Mouse (Mus musculus): ENCODE measurements around the gene Ldb3. TPM values are rescaled to one million over a fixed set of nuclear protein-coding genes. Genes with fewer than 3 reads are reported as not detected.

Ldb3 gene
- polyA plus RNA-seq, 1 experiment from 2014 or later = 1.6 TPM

- Histone ChIP-seq H3K27me3 (peaks cover 3% of the 10 kb centered on the region; the same call in 1 of the 2 replicates), H3K4me1 (peaks cover 32% of the 10 kb centered on the region), H3K9ac (no peak overlapping the region), H3K27ac (no peak overlapping the region), H3K36me3 (no peaks in the 10 kb centered on the region), H3K9me3 (no peaks in the 10 kb centered on the region), H3K4me3 (peak overlapping the region; percentile 19), H3K4me2 (replicated peaks) (peak overlapping the region; percentile 49)
- no peak for ATAC-seq (ENCODE audit: insufficient number of reproducible peaks, insufficient read depth, low FRiP score, low TSS enrichment)
- 37% methylated on average over 27 of the region's 27 CpGs for WGBS
These were observed 18.8 kb downstream of the Ldb3 start for GRCm38 (mm10) chr14:34569534-34570194.

- Histone ChIP-seq H3K9ac (no peak overlapping the region), H3K4me2 (replicated peaks) (no peak overlapping the region), H3K36me3 (no peaks in the 10 kb centered on the region), H3K9me3 (no peaks in the 10 kb centered on the region), H3K27ac (no peak overlapping the region), H3K4me3 (no peak overlapping the region), H3K4me1 (peaks cover 32% of the 10 kb centered on the region), H3K27me3 (peaks cover 3% of the 10 kb centered on the region; the same call in 1 of the 2 replicates)
- no peak for ATAC-seq (ENCODE audit: insufficient number of reproducible peaks, insufficient read depth, low FRiP score, low TSS enrichment)
- 79% methylated on average over 4 of the region's 4 CpGs for WGBS
These were observed 19.9 kb downstream of the Ldb3 start for GRCm38 (mm10) chr14:34568626-34569025.

- Histone ChIP-seq H3K4me3 (no peak overlapping the region), H3K27me3 (peaks cover 3% of the 10 kb centered on the region; the same call in 1 of the 2 replicates), H3K36me3 (no peaks in the 10 kb centered on the region), H3K9me3 (no peaks in the 10 kb centered on the region), H3K4me1 (peaks cover 32% of the 10 kb centered on the region), H3K27ac (no peak overlapping the region), H3K4me2 (replicated peaks) (no peak overlapping the region), H3K9ac (no peak overlapping the region)
- no peak for ATAC-seq (ENCODE audit: insufficient number of reproducible peaks, insufficient read depth, low FRiP score, low TSS enrichment)
- 36% methylated on average over 5 of the region's 5 CpGs for WGBS
These were observed 20.8 kb downstream of the Ldb3 start for GRCm38 (mm10) chr14:34567697-34568096.

- no peak overlapping the region for H3K4me3 ChIP-seq
- no peak overlapping the region for H3K4me2 ChIP-seq (replicated peaks)
- peaks cover 38% of the 10 kb centered on the region for H3K4me1 ChIP-seq
- no peaks in the 10 kb centered on the region for H3K9me3 ChIP-seq
- no peak overlapping the region for H3K9ac ChIP-seq
- ATAC-seq (ENCODE audit: insufficient number of reproducible peaks, insufficient read depth, low FRiP score, low TSS enrichment) = no peak
- H3K36me3 ChIP-seq = no peaks in the 10 kb centered on the region
- H3K27me3 ChIP-seq = peaks cover 3% of the 10 kb centered on the region; the same call in 1 of the 2 replicates
- no peak overlapping the region for H3K27ac ChIP-seq
- 91% methylated on average over 7 of the region's 7 CpGs for WGBS
These were observed 22.0 kb downstream of the Ldb3 start for GRCm38 (mm10) chr14:34566530-34566929.

- H3K4me1 ChIP-seq = peaks cover 38% of the 10 kb centered on the region
- H3K36me3 ChIP-seq = no peaks in the 10 kb centered on the region
- WGBS = 64% methylated on average over 17 of the region's 17 CpGs
- no peak overlapping the region for H3K4me3 ChIP-seq
- no peaks in the 10 kb centered on the region for H3K9me3 ChIP-seq
- no peak for ATAC-seq (ENCODE audit: insufficient number of reproducible peaks, insufficient read depth, low FRiP score, low TSS enrichment)
- H3K27ac ChIP-seq = no peak overlapping the region
- peaks cover 3% of the 10 kb centered on the region; the same call in 1 of the 2 replicates for H3K27me3 ChIP-seq
- no peak overlapping the region for H3K9ac ChIP-seq
- no peak overlapping the region for H3K4me2 ChIP-seq (replicated peaks)
These were observed 22.8 kb downstream of the Ldb3 start for GRCm38 (mm10) chr14:34565711-34566110.

- peaks cover 37% of the 10 kb centered on the region for H3K4me1 ChIP-seq
- 65% methylated on average over 5 of the region's 5 CpGs for WGBS
- no peaks in the 10 kb centered on the region for H3K36me3 ChIP-seq
- H3K4me2 ChIP-seq (replicated peaks) = no peak overlapping the region
- H3K4me3 ChIP-seq = no peak overlapping the region
- no peak for ATAC-seq (ENCODE audit: insufficient number of reproducible peaks, insufficient read depth, low FRiP score, low TSS enrichment)
- peaks cover 3% of the 10 kb centered on the region; the same call in 1 of the 2 replicates for H3K27me3 ChIP-seq
- no peaks in the 10 kb centered on the region for H3K9me3 ChIP-seq
- no peak overlapping the region for H3K27ac ChIP-seq
- no peak overlapping the region for H3K9ac ChIP-seq
These were observed 23.8 kb downstream of the Ldb3 start for GRCm38 (mm10) chr14:34564646-34565045.

GRCm38 (mm10) chr14:34562393-34562792 lies 26.1 kb downstream of the Ldb3 start:
- H3K9ac ChIP-seq = no peak overlapping the region
- H3K4me2 ChIP-seq (replicated peaks) = no peak overlapping the region
- no peaks in the 10 kb centered on the region for H3K36me3 ChIP-seq
- H3K4me3 ChIP-seq = no peak overlapping the region
- peak; percentile 62; the same call in 1 of the 2 replicates for ATAC-seq (ENCODE audit: insufficient number of reproducible peaks, insufficient read depth, low FRiP score, low TSS enrichment)
- WGBS = 16% methylated on average over 2 of the region's 2 CpGs
- no peaks in the 10 kb centered on the region for H3K9me3 ChIP-seq
- no peaks in the 10 kb centered on the region; the same call in 1 of the 2 replicates for H3K27me3 ChIP-seq
- H3K4me1 ChIP-seq = peaks cover 20% of the 10 kb centered on the region
- H3K27ac ChIP-seq = 0 out of 2 replicates have a peak overlapping the region, but pooled peaks have one; percentile 23

- WGBS = 92% methylated on average over 8 of the region's 8 CpGs
- no peak for ATAC-seq (ENCODE audit: insufficient number of reproducible peaks, insufficient read depth, low FRiP score, low TSS enrichment)
These were observed 26.8 kb downstream of the Ldb3 start for GRCm38 (mm10) chr14:34561647-34562046.

GRCm38 (mm10) chr14:34558947-34559346 lies 29.5 kb downstream of the Ldb3 start:
- Histone ChIP-seq H3K27ac (no peak overlapping the region), H3K27me3 (no peaks in the 10 kb centered on the region), H3K4me3 (no peak overlapping the region), H3K36me3 (no peaks in the 10 kb centered on the region), H3K4me2 (replicated peaks) (no peak overlapping the region), H3K9me3 (no peaks in the 10 kb centered on the region), H3K9ac (no peak overlapping the region), H3K4me1 (peaks cover 10% of the 10 kb centered on the region)
- WGBS = 62% methylated on average over 9 of the region's 9 CpGs
- ATAC-seq (ENCODE audit: insufficient number of reproducible peaks, insufficient read depth, low FRiP score, low TSS enrichment) = no peak

More at GRCm38 (mm10) chr14:34561647-34562046, 26.8 kb downstream of the Ldb3 start:
- H3K9me3 ChIP-seq = no peaks in the 10 kb centered on the region
- peaks cover 19% of the 10 kb centered on the region for H3K4me1 ChIP-seq
- no peak overlapping the region for H3K27ac ChIP-seq
- H3K4me3 ChIP-seq = no peak overlapping the region
- no peak overlapping the region for H3K9ac ChIP-seq
- H3K27me3 ChIP-seq = no peaks in the 10 kb centered on the region
- H3K4me2 ChIP-seq (replicated peaks) = no peak overlapping the region
- no peaks in the 10 kb centered on the region for H3K36me3 ChIP-seq

- ATAC-seq (ENCODE audit: insufficient number of reproducible peaks, insufficient read depth, low FRiP score, low TSS enrichment) = no peak
- peaks cover 3% of the 10 kb centered on the region; the same call in 1 of the 2 replicates for H3K4me1 ChIP-seq
- H3K36me3 ChIP-seq = no peaks in the 10 kb centered on the region
- no peak overlapping the region for H3K4me3 ChIP-seq
- no peaks in the 10 kb centered on the region for H3K9me3 ChIP-seq
- H3K27ac ChIP-seq = no peak overlapping the region
- H3K27me3 ChIP-seq = no peaks in the 10 kb centered on the region; the same call in 1 of the 2 replicates
- no peak overlapping the region for H3K9ac ChIP-seq
- WGBS = 74% methylated on average over 13 of the region's 13 CpGs
- no peak overlapping the region for H3K4me2 ChIP-seq (replicated peaks)
These were observed 33.3 kb downstream of the Ldb3 start for GRCm38 (mm10) chr14:34555211-34555610.

GRCm38 (mm10) chr14:34554047-34554446 lies 34.4 kb downstream of the Ldb3 start:
- WGBS = 74% methylated on average over 3 of the region's 3 CpGs
- Histone ChIP-seq H3K9ac (no peak overlapping the region), H3K27ac (no peak overlapping the region), H3K4me1 (peaks cover 1% of the 10 kb centered on the region; the same call in 1 of the 2 replicates), H3K4me2 (replicated peaks) (no peak overlapping the region), H3K4me3 (no peak overlapping the region), H3K9me3 (no peaks in the 10 kb centered on the region), H3K36me3 (no peaks in the 10 kb centered on the region), H3K27me3 (no peaks in the 10 kb centered on the region; the same call in 1 of the 2 replicates)
- no peak for ATAC-seq (ENCODE audit: insufficient number of reproducible peaks, insufficient read depth, low FRiP score, low TSS enrichment)

GRCm38 (mm10) chr14:34553470-34553869 lies 35.0 kb downstream of the Ldb3 start:
- WGBS = 87% methylated on average over 6 of the region's 6 CpGs
- no peak for ATAC-seq (ENCODE audit: insufficient number of reproducible peaks, insufficient read depth, low FRiP score, low TSS enrichment)
- no peaks in the 10 kb centered on the region; the same call in 1 of the 2 replicates for H3K27me3 ChIP-seq

More at GRCm38 (mm10) chr14:34553470-34553869, 35.0 kb downstream of the Ldb3 start:
- no peaks in the 10 kb centered on the region for H3K4me1 ChIP-seq
- no peaks in the 10 kb centered on the region for H3K36me3 ChIP-seq
- H3K9me3 ChIP-seq = no peaks in the 10 kb centered on the region
- H3K4me3 ChIP-seq = no peak overlapping the region
- no peak overlapping the region for H3K9ac ChIP-seq
- H3K27ac ChIP-seq = no peak overlapping the region
- H3K4me2 ChIP-seq (replicated peaks) = no peak overlapping the region

All from embryonic facial prominence, embryonic 12.5 days (tissue).